Mouse (Mus musculus): ENCODE measurements around the gene Stpg2. TPM values are rescaled to one million over a fixed set of nuclear protein-coding genes. Genes with fewer than 3 reads are reported as not detected.
"Not testable (repeated sequence)": the region's sequence is repeated elsewhere in the genome, so short reads cannot be mapped to it uniquely, and the experiment has no call there.

Stpg2 gene
- polyA plus RNA-seq, 1 experiment from 2014 or later: not detected

- DNase-seq (ENCODE audit: low spot score): no peak
Measured at GRCm38 (mm10) chr3:139419142-139419541, 213.6 kb downstream of the Stpg2 start.

- DNase-seq (ENCODE audit: low spot score): no peak
Measured at GRCm38 (mm10) chr3:139442170-139442569, 236.7 kb downstream of the Stpg2 start.

DNA sequence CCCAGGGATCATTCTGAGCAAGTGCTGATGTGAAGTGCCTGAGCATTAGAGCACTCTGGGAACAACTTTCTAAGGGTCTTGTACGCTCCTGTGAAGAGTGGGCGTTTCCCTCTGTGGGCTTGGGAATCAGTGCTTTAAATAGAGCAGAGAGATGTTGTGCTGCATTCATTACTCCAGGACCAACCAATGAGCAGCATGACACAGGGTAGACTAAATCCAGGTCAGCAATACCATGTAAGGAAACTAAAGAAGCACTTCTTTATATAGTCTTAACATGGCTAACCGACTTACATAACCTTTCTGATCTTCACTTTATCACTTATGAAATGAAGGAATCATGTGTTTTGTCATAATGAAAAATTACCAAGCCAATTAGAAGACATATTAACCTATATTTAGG, 290.4 kb downstream of the Stpg2 start:
- no peak for DNase-seq (ENCODE audit: low spot score)

DNA sequence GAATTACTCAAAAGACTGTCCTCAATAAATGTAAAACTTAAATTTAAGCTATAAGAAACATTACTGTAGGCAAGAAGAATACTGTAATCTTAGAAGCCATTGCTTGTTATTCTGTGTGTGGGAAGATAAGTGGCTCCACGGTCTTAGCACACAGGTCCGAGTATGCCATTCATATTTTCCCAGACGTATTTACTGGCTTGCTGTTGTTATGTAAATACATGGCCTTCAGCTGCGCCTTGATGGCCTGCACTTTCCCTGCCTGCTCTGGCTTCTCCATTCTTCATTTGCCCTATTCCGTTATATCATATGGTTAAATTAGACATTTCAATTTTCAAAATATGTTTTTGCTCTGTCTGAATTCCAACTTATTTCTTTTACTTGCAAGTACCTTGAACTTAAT, 296.7 kb downstream of the Stpg2 start:
- DNase-seq (ENCODE audit: low spot score): no peak

GRCm38 (mm10) chr3:139509275-139509985, 303.9 kb downstream of the Stpg2 start:
- DNase-seq (ENCODE audit: low spot score): no peak

GRCm38 (mm10) chr3:139578496-139578895, 373.0 kb downstream of the Stpg2 start:
- no peak for DNase-seq (ENCODE audit: low spot score)

- no peak for DNase-seq (ENCODE audit: low spot score)
Measured at GRCm38 (mm10) chr3:139581298-139581697, 375.8 kb downstream of the Stpg2 start.

DNA sequence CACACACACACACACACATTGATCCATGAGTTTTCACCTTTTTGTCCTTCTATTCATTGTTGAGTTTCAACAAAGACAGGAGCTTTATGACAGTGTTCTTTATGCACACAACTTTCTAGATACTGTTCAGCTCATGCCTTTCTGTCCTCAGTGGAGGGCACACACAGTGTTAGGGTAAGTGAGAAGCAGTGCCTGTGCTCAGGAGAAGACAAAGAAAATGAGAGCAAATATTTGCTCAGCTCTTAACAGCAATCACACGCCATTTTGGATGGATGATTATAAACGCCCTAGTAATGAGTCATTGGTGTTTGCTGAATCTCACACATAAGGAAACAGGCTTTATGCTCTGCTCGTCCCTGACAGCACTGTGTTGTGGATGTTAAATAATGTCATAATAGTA, 394.0 kb downstream of the Stpg2 start:
- DNase-seq (ENCODE audit: low spot score): no peak

GRCm38 (mm10) chr3:139608267-139608666, 402.8 kb downstream of the Stpg2 start:
- DNase-seq (ENCODE audit: low spot score): not testable (repeated sequence)

- no peak for DNase-seq (ENCODE audit: low spot score)
Measured at GRCm38 (mm10) chr3:139614641-139615040, 409.1 kb downstream of the Stpg2 start.

- no peak for DNase-seq (ENCODE audit: low spot score)
Measured at GRCm38 (mm10) chr3:139615791-139616190, 410.3 kb downstream of the Stpg2 start.

- no peak for DNase-seq (ENCODE audit: low spot score)
Measured at GRCm38 (mm10) chr3:139637887-139638286, 432.4 kb downstream of the Stpg2 start.

GRCm38 (mm10) chr3:139651505-139651904, 446.0 kb downstream of the Stpg2 start:
- no peak for DNase-seq (ENCODE audit: low spot score)

DNA sequence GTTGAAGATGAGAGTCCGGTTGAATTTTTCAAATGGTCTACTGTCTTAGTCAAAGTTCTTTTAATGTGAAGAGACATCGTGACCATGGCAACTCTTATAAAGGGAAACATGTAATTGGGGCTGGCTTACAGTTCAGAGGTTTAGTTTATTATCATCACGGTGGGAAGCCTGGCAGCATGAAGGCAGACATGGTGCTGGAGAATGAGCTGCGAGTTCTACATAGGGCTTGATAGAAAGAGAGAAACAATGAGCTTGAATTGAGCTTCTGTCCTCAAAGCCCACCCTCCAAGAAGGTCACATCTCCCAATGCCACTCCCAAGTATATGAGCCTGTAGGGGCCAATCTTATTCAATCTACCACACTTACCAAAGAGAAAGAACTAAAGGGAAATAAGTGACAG, 453.9 kb downstream of the Stpg2 start:
- no peak for DNase-seq (ENCODE audit: low spot score)

- DNase-seq (ENCODE audit: low spot score): no peak
Measured at GRCm38 (mm10) chr3:139662241-139662640, 456.7 kb downstream of the Stpg2 start.

DNA sequence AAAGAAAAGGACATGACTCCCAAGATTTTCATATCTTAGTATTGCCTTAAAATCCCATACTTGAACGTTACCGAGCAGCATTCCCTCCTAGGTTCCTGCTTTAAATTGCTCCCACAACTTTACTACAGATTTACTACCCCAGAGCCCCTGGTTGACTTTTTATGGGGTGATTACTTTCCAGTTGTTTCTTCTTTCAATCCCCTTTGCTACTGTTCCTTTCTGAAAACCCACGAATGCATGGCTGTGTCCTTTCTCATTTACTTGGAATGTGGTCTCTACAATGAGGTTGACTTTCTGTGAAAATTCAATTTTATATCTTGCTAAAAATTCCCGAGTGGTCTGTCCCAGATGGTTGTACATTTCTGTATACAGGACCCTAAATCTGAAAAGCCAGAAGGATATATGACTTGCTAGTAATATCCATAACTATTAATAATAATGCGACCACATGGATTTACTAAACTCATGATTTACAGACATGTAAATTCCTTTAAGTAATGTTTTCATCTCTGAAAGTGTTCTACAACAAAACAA, 458.3 kb downstream of the Stpg2 start:
- no peak for DNase-seq (ENCODE audit: low spot score)

DNA sequence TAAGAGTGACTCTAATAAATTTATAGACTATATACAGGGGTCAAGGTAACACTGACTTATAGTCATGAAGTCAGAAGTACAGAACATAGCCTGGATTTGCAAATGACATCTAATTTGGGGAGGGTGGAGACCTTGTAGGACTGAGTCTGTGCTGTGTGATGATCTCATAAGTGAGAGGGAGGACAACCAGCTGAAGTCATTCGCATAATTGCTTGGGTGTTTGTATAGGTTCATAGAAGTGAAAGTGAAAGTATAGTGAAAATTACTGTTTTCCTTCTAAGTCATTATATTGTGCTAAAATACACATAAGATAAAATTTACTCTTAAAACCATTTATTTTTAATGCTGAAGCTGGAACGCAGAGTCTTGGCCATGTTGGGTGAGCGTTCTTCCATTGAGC, 459.6 kb downstream of the Stpg2 start:
- DNase-seq (ENCODE audit: low spot score): no peak

DNA sequence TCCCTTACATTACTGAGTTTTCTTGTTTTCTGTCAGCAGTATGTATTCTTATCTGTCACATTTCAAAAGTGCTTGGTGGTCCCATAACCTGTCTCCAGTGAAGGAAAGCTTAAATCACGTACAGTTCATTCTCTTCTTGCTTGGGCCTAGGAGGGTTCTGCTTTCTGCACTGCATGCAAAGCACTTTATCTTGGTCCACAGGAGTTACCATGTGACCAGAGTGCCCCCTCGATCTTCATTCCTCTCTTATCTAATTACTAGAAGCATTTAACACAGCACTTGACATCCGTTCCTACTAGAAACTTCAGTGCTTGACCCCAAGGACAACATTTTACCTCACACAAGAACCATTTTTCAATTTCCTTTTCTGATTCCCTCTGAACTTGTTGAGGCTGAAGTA, 470.7 kb downstream of the Stpg2 start:
- no peak for DNase-seq (ENCODE audit: low spot score)

DNA sequence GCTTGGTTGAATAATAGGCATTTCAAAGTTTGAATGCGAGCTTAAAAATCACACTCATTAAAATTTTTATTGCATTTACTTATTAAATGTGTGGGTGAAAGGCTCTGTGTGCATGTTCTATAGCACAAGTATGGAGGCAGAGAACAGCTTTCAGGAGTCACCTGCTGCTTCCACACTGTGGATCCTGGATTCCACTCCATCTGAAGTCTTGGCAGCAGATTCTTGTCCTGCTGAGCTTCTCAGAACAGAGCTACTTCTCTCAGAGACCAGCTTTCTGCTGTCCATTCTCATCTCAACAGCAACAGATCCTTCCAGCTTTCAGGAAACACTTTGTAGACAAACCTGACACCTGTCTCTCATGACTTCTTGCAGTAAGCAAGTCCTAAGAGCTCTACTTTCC, 471.2 kb downstream of the Stpg2 start:
- no peak for DNase-seq (ENCODE audit: low spot score)

GRCm38 (mm10) chr3:139704238-139704637, 498.7 kb downstream of the Stpg2 start:
- DNase-seq (ENCODE audit: low spot score): not testable (repeated sequence)

- DNase-seq (ENCODE audit: low spot score): not testable (repeated sequence)
Measured at GRCm38 (mm10) chr3:139707396-139707795, 501.9 kb downstream of the Stpg2 start.

DNA sequence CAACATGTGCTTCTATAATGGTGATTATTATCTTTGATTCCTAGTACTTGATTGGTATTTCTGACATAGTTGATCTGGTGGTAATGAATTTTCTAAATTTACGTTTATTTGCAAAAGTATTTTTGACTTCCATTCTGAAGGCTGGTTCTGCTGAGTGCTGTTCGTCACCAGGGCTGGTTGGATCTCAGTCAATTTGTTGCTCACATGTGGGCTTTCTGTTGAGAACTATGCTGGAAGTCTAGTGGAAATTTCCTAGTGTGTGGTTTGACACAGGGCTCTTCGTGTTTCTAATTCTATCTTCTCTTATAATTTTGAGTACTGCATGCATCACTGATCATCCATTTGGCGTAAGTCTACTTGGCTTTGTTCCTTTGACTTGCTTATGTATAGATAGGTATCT, 504.3 kb downstream of the Stpg2 start:
- DNase-seq (ENCODE audit: low spot score): no peak

DNA sequence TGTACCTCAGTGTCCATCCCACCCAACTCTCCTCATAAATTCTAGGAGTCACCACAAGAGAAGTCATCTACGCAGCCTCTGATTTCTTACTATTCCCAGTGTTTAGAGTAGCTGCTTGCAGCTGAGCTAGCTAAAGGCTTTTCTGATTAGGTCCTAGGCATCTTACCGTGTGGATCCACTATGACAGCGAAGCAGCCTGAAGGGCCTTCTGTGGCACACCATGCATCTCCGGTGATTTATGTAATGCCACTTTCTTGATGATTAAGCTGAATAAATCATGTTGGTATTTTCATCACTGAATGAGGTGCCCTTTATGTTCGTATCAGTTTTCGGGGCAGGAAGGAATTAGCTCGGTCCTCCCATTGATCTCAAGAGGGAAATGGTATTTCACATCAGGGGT, 523.3 kb downstream of the Stpg2 start:
- DNase-seq (ENCODE audit: low spot score): no peak
